Mouse (Mus musculus) urinary bladder, postnatal 36 days (tissue): ENCODE measurements around the gene Frmd4b.

ENCODE experiments used
- DNase-seq, 2 experiments: peaks; one replicate each; pipeline ENCODE4 v3.0.0; 2022; ENCODE audit warnings: low spot score in 2 of 2, mixed read lengths in 1 of 2

Frmd4b gene

GRCm38 (mm10) chr6:97478981-97479860 lies 138.1 kb downstream of the Frmd4b start:
- no peak for DNase-seq

- DNase-seq: no peak
These were observed 143.7 kb downstream of the Frmd4b start for GRCm38 (mm10) chr6:97473672-97474071.

GRCm38 (mm10) chr6:97472873-97473550 lies 144.3 kb downstream of the Frmd4b start:
- no peak for DNase-seq

GRCm38 (mm10) chr6:97463898-97464524 lies 153.3 kb downstream of the Frmd4b start:
- DNase-seq: peak; percentile 18 to 46

- DNase-seq: no peak
These were observed 154.9 kb downstream of the Frmd4b start for GRCm38 (mm10) chr6:97462421-97462820.

GRCm38 (mm10) chr6:97459112-97459511 lies 158.2 kb downstream of the Frmd4b start:
- no peak for DNase-seq

- no peak for DNase-seq
These were observed 159.0 kb downstream of the Frmd4b start for GRCm38 (mm10) chr6:97458358-97458757.

GRCm38 (mm10) chr6:97457954-97458353 lies 159.4 kb downstream of the Frmd4b start:
- no peak for DNase-seq

GRCm38 (mm10) chr6:97457210-97457609 lies 160.1 kb downstream of the Frmd4b start:
- no peak for DNase-seq

- no peak for DNase-seq
These were observed 165.1 kb downstream of the Frmd4b start for GRCm38 (mm10) chr6:97452223-97452622.

GRCm38 (mm10) chr6:97449806-97450205 lies 167.5 kb downstream of the Frmd4b start:
- peak in 1 of 2 experiments; percentile 36 for DNase-seq

GRCm38 (mm10) chr6:97447020-97447419 lies 170.3 kb downstream of the Frmd4b start:
- DNase-seq: peak in 1 of 2 experiments; percentile 53

GRCm38 (mm10) chr6:97444145-97444544 lies 173.2 kb downstream of the Frmd4b start:
- DNase-seq: no peak

- no peak for DNase-seq
These were observed 173.8 kb downstream of the Frmd4b start for GRCm38 (mm10) chr6:97443522-97443921.

GRCm38 (mm10) chr6:97441357-97441756 lies 176.0 kb downstream of the Frmd4b start:
- DNase-seq: peak in 1 of 2 experiments; percentile 26

- DNase-seq: no peak
These were observed 178.3 kb downstream of the Frmd4b start for GRCm38 (mm10) chr6:97438918-97439645.

GRCm38 (mm10) chr6:97434753-97435152 lies 182.6 kb downstream of the Frmd4b start:
- DNase-seq: no peak

- DNase-seq: no peak
These were observed 185.9 kb downstream of the Frmd4b start for GRCm38 (mm10) chr6:97431309-97432004.

- DNase-seq: no peak
These were observed 186.8 kb downstream of the Frmd4b start for GRCm38 (mm10) chr6:97430519-97430918.

GRCm38 (mm10) chr6:97429688-97430343 lies 187.5 kb downstream of the Frmd4b start:
- no peak for DNase-seq
